Mouse (Mus musculus) kidney, adult 2 months (tissue): ENCODE measurements around the gene Pi4ka.

Experiments
- CTCF ChIP-seq: fragments of 200-500 bp; conservative IDR thresholded peaks from 2 replicates; pipeline ENCODE4 v1.5.1; 2011; ENCODE audit warnings: low read depth, mild to moderate bottlenecking, control low read depth, low read length, moderate library complexity, mixed read lengths; ENCODE audit not compliant: insufficient read depth, insufficient read length
- POLR2A ChIP-seq: fragments of 200-500 bp; IDR thresholded peaks from one replicate; pipeline ENCODE4 v1.6.1; 2011; ENCODE audit warnings: low read depth, low read length, control low read depth

DNA sequence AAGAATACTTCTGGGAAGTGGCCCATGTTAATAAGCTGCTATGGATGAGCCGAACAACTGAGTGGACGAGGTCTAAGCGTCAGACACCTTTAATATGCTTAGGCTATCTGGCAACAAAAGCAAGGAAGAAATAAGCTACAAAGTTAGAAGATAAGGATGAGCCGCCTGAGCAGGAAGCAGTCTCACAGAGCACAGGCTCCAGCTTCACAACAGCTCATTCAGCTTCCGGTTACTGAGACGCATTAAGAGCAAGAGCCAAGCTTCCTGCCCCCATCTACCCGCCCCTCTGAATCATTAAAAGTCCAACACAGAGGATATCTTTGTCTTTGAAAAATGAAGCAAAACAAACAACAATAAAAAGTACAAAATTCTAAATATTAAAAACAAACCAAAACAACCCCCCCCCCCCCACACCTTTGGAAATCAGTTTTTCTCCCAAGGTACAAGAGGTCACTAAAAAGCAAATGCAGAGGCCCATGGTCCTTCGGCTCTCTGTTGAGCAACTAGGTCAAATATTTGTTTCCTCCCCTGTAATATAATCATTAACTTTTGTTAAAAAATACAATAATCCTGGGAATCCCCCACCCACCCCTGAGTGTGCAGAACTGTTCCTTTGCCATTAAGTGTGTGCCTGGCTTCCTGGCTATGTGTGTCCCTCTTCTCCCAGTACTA is 60.8 kb downstream of the Pi4ka start:
- TF ChIP-seq CTCF = no peak
- no peak for TF ChIP-seq POLR2A
